Mouse (Mus musculus) E14TG2a.4 (cell line): ENCODE results near the gene Tesc.

Source experiments
- CTCF ChIP-seq: conservative IDR thresholded peaks from 2 replicates; pipeline ENCODE4 v1.5.1; 2014; ENCODE audit warnings: low read length
- NANOG ChIP-seq: IDR thresholded peaks from 2 replicates; pipeline ENCODE4 v1.6.1; 2014; ENCODE audit warnings: borderline replicate concordance, low read length, mixed read lengths

DNA sequence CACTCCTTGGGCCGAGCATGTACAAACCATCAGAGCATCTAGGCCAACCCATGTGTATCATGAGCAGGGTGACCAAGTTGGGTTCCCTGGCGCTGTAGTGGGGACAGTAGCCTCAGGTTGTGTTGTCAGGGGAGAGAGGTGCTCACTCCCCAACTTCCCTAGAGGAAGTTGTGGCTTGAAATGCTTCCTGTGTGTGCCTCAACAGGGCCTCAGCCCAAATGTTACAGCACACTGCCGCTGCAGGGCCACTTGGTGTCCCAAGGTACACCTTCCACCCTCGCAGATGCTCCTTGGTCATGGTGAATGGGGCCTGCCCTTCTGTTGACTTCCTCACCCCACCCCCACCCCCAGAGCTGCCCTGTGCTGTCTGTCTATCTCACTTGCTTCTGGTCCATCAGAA is 20.9 kb downstream of the Tesc start:
- TF ChIP-seq CTCF (no peak), NANOG (no peak)
